Mouse (Mus musculus): Measurements from ENCODE around the gene Atp4a.
A peak's percentile ranks its signal among the peaks of the same experiment; 100 is the strongest.

The Atp4a gene

GRCm38 (mm10) chr7:30711942-30712341, at the start of gene Atp4a:
TSS of gene Atp4a (plus strand) at chr7:30712209.
- DNase-seq (ENCODE audit: low spot score), result no peak

GRCm38 (mm10) chr7:30664529-30665200, 47.3 kb upstream of the Atp4a start, which contains the start of gene Haus5:
TSS of gene Haus5 (minus strand) at chr7:30664994.
- peak; percentile 92 for DNase-seq (ENCODE audit: low spot score)

DNA sequence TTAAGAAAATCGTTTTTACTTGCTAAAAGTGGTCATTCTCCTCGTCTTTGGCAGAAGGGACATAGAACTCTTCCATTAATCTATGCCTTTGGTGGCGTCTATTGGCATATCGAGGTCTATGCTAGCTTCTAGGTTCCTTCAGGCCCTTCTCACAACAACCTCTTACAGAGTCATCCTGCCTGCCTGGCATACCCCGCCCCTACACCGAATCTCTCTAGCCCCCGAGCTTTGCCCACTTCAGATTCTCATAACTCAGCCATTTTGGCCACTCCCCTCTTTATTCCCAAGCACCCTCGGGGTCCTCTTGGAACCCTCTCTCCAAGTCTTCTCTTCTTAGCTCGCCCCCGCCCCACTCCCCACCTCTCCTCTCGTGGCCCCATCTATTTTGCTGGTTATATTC, 46.7 kb upstream of the Atp4a start:
- DNase-seq (ENCODE audit: low spot score), result no peak

- peak; percentile 24 for DNase-seq (ENCODE audit: low spot score)
Measured at GRCm38 (mm10) chr7:30669229-30669628, 42.8 kb upstream of the Atp4a start.

- no peak for DNase-seq (ENCODE audit: low spot score)
Measured at GRCm38 (mm10) chr7:30671480-30671879, 40.5 kb upstream of the Atp4a start, which contains the start of gene Pmis2. TSS of gene Pmis2 (minus strand) at chr7:30671605.

DNA sequence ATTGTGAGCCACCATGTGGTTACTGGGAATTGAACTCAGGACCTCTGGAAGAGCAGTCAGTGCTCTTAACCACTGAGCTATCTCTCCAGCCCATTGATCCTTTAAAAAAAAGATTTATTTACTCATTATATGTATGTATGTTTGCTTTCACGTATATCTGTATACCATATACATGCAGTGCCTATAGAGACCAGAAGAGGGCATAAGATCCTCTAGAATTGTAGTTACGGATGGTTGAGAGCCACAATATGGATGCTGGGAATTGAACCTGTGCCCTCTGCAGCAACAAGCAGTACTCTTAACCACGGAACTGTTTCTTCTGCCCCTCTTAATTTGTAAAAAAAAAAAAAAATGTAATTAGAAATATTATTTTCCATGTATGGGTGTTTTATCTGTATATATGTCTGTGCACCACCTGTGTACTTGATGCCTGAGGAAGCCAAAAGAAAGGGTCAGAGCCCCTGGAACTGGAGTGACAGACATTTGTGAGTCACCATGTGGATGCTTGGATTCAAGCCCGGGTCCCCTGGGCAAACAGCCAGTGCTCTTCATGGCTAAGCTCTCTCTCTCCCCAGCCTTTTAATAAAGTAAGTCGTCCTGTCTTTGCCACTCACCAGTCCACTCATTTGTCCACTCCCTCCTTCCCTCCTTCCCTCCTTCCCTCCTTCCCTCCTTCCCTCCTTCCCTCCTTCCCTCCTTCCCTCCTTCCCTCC, 33.6 kb upstream of the Atp4a start:
- DNase-seq (ENCODE audit: low spot score), result no peak

DNA sequence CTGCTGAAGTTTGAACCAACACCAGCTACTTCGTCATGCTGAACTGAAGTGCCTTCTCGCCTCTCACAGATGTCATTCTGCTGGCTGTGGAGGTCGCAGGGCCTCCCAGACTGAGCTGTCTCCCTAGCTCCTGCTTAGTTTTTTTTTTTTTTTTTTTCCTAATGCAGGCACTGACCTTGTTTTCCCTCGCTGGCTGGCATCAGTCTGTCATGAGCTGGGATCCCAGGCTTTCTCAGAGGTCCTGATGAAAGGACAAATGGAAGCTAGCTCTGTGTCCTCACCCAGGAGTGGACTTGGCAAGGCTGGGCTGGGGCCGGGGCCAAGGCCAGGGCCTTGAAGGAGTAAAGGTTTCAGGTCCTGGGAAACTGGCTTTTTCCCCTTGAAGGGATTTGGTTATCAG, 30.1 kb upstream of the Atp4a start:
- no peak for DNase-seq (ENCODE audit: low spot score)

DNA sequence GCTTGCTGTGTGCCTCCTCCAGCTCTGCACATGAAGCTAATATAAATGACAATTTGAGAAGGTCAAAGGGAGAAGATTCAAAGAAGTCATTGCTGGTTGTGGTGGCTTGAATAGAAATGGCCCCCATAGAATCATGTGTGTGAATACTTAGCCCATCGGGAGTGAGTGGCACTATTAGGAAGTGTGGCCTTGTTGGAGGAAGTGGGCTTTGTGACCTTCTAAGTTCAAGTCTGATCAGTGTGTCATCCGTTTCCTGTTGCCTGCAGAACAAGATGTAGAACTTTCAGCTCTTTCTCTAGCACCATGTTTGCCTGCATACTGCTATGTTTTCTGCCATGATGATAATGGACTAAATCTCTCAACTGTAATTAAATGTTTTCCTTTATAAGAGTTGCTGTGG, 28.6 kb upstream of the Atp4a start:
- DNase-seq (ENCODE audit: low spot score), result no peak

DNA sequence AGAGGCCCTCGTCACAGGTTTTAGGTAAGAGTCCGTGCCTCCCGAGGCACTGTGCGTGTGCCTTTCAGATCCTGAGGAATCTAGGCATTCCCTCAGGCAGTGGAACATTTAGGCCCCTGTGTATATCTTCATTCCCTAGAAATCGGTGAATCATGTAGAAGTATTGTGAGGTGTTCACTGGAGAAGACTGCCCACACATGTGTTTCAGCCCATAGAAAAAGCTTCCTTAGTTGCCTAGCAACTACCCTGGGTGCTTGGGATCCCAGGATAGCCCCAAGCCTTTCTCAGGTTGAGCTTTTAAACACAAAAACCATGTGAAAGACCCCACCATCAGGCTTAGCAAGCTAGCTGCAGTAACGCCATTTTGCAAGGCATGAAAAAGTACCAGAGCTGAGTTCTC, 23.7 kb upstream of the Atp4a start:
- no peak for DNase-seq (ENCODE audit: low spot score)

GRCm38 (mm10) chr7:30698101-30698500, 13.9 kb upstream of the Atp4a start:
- DNase-seq (ENCODE audit: low spot score), result peak; percentile 21

GRCm38 (mm10) chr7:30698589-30698988, 13.4 kb upstream of the Atp4a start, which contains the start of gene 2200002J24Rik:
TSS of gene 2200002J24Rik (plus strand) at chr7:30698926.
- no peak for DNase-seq (ENCODE audit: low spot score)

DNA sequence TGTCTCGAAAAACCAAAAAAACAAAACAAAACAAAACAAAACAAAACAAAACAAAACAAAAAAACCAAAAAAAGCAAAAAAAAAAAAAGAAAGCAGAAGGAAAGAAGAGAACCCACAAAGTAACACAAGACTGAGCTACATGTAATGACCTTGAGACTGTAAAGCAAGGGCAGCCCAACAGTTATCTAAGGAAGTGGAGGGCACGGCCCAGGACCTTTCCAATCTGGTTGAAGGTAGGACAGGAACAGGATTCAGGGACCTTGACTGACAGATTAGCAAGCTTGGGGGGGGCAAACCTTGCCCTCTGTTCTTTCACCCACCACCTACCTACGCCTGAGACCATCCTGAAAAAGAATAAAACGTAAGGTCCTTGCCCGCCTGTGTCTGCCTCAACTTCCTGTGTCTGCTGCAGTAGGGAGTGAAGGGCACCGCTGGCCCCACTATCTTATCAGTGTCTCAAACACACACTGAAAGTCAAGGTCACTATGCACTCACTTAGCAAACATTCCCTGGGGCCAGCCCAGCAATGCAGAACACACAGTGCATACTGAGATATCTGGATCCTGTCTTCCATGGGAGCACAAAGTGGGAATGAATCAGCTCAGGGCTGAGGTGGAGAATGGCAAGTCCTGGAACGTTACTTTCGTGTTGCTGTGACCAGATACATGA, 5.7 kb upstream of the Atp4a start:
- DNase-seq (ENCODE audit: low spot score), result no peak

- no peak for DNase-seq (ENCODE audit: low spot score)
Measured at GRCm38 (mm10) chr7:30707441-30707840, 4.6 kb upstream of the Atp4a start.

DNA sequence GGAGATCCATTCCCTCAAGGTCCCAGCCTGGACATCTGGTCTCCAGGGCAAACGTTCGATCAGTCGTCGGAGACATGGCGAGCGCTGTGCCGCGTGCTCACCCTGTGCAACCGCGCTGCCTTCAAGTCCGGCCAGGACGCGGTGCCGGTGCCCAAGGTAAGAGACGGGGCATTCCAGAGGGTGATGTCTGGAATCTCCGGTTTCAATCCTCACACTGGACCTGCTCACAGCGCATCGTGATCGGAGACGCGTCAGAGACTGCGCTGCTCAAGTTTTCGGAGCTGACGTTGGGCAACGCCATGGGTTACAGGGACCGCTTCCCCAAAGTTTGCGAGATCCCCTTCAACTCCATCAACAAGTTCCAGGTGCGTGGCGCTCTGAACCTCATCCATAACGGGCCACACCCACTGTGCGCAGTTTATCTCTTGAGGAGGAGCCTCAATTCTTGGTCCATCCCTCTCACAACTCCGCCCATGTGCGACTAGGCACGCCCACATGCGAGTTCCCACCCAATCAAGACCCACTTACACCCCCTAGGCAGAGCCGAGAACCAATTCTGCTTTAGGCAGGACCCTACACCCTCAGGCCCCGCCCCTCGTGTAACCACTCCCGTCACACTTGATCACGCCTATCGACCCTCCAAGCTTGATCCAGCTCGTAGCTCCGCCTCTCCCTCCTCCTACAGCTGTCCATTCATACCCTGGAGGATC, 5.2 kb downstream of the Atp4a start:
- peak; percentile 60 for DNase-seq (ENCODE audit: low spot score)

GRCm38 (mm10) chr7:30717716-30718046, 5.7 kb downstream of the Atp4a start:
- DNase-seq (ENCODE audit: low spot score), result no peak

DNA sequence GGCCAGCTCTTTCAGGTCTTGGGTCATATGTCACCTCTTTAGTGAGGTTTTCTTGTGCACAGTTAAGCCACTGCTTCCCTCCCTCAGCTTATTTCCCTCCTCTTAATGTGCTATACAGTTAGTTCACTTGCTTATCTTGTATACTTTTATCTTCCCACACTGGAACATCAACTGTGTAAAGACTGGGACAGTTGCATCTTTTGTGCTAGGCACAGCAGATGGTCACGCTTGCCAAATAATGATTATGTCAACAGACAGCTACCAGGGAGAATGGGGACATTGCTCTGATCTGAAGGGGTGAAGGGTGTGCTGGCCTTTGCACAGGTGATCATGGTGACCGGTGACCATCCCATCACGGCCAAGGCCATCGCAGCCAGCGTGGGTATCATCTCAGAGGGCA, 7.7 kb downstream of the Atp4a start:
- no peak for DNase-seq (ENCODE audit: low spot score)

- no peak for DNase-seq (ENCODE audit: low spot score)
Measured at GRCm38 (mm10) chr7:30721286-30721685, 9.3 kb downstream of the Atp4a start.

GRCm38 (mm10) chr7:30723274-30723953, 11.4 kb downstream of the Atp4a start:
- DNase-seq (ENCODE audit: low spot score), result no peak

- no peak for DNase-seq (ENCODE audit: low spot score)
Measured at GRCm38 (mm10) chr7:30728214-30728613, 16.2 kb downstream of the Atp4a start.

GRCm38 (mm10) chr7:30728739-30729395, 16.9 kb downstream of the Atp4a start:
- no peak for DNase-seq (ENCODE audit: low spot score)

- DNase-seq (ENCODE audit: low spot score), result peak; percentile 95
Measured at GRCm38 (mm10) chr7:30729396-30730063, 17.5 kb downstream of the Atp4a start, which contains the start of gene Tmem147. TSS of gene Tmem147 (minus strand) at chr7:30729540.

All from lung, postnatal 25 days (tissue).